ENCODE assay signal across 22 mouse cellular contexts in the genomic region with DNA sequence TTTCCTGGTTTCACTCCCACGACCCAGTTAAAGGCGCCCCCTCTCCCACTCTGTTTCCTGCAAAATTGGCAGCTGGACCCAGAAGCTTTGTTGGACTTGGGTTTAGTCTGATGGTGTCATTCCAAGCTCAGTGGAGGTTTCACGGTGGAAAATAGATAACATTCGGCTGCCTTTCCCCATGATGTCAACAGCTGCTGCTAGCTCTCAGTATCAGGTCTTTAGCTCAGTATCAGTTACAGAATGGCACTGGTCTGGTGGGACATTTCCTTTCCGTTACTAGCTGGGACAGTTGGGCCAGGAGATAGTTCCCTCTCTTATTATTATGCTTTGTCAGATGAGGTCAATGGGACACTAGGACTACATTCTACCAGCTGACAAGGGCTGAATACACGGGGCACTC. TPM values are rescaled to one million over a fixed set of nuclear protein-coding genes. Genes with fewer than 3 reads are reported as not detected.
DNase-seq lines count a peak whose midpoint lies in the region; ATAC-seq and TF ChIP-seq lines count a peak whose summit lies in the region.
"Had no signal": no experiment of that assay in that cellular context is flagged by ENCODE, and none has a peak within 500 bp of the region (broad histone marks: within the 10 kb centered on the region; RNA-seq: fewer than 3 reads in every experiment).

No protein-coding gene starts in this region.

- peak overlapping the region; percentile 53 to 57 for H3K27ac ChIP-seq in heart, embryonic 14.5 days (replicated peaks in 1 of 2; ENCODE audit: control insufficient read depth in 1 of 2, insufficient read depth in 1 of 2, low read depth in 2 of 2, low read length in 2 of 2)
- no peak overlapping the region for H3K27ac ChIP-seq in heart, postnatal 0 days (ENCODE audit: low read depth)
- H3K27ac ChIP-seq: forebrain, embryonic 10.5 days; limb, embryonic 15.5 days; lung, embryonic 15.5 days; macrophage; midbrain, embryonic 12.5 days had no signal

- H3K4me2 ChIP-seq in heart, embryonic 14.5 days (ENCODE audit: low read length), result peak overlapping the region; percentile 44
- H3K4me2 ChIP-seq in heart, postnatal 0 days (ENCODE audit: low read depth, low read length), result peak overlapping the region; percentile 44
- H3K4me2 ChIP-seq: limb, embryonic 15.5 days; lung, embryonic 15.5 days; midbrain, embryonic 12.5 days had no signal

- peak; percentile 72 for ATAC-seq in heart, embryonic 14.5 days (ENCODE audit: insufficient number of reproducible peaks, insufficient read depth, low FRiP score, low read depth)
- peak; percentile 62 for ATAC-seq in heart, postnatal 0 days (ENCODE audit: insufficient read depth, low read depth)
- ATAC-seq in megakaryocyte progenitor cell, adult 5-6 weeks (replicated peaks; ENCODE audit: poor library complexity), result peak; percentile 66
- ATAC-seq in activated CD4-positive, CD25-positive, alpha-beta regulatory T cell, adult 4 months, result no peak
- ATAC-seq: forebrain, postnatal 0 days; hindbrain, embryonic 16.5 days; intestine, embryonic 16.5 days had no signal

- no peak for TF ChIP-seq EP300 in heart, postnatal 0 days (IDR thresholded peaks at IDR 0.05; ENCODE audit: low read depth)

- no peaks in the 10 kb centered on the region for H3K36me3 ChIP-seq in heart, embryonic 14.5 days (ENCODE audit: control insufficient read depth, insufficient read depth, low read length)
- H3K36me3 ChIP-seq in heart, postnatal 0 days (replicated peaks; ENCODE audit: control insufficient read depth, insufficient read depth, low read length), result no peaks in the 10 kb centered on the region
- H3K36me3 ChIP-seq: forebrain, embryonic 10.5 days; limb, embryonic 15.5 days; lung, embryonic 15.5 days; midbrain, embryonic 12.5 days had no signal

- no peak overlapping the region for H3K9ac ChIP-seq in heart, embryonic 14.5 days (ENCODE audit: low read length)
- no peak overlapping the region for H3K9ac ChIP-seq in heart, postnatal 0 days (replicated peaks; ENCODE audit: low read depth, low read length)
- H3K9ac ChIP-seq: forebrain, postnatal 0 days; limb, embryonic 15.5 days; lung, embryonic 15.5 days; midbrain, embryonic 12.5 days had no signal

- H3K4me3 ChIP-seq in heart, embryonic 14.5 days (ENCODE audit: control insufficient read depth in 1 of 2, insufficient read depth in 1 of 2, low read depth in 1 of 2, low read length in 2 of 2), result 0 out of 4 replicates have a peak overlapping the region, but pooled peaks of 1 of the 2 experiments have one; percentile 0
- peak overlapping the region; percentile 15; the same call in 1 of the 2 replicates for H3K4me3 ChIP-seq in heart, postnatal 0 days (ENCODE audit: low read depth, low read length)
- H3K4me3 ChIP-seq: forebrain, embryonic 10.5 days; limb, embryonic 15.5 days; lung, embryonic 15.5 days; midbrain, embryonic 12.5 days had no signal

- H3K27me3 ChIP-seq in heart, embryonic 14.5 days (ENCODE audit: control insufficient read depth, insufficient read depth, low read length), result no peaks in the 10 kb centered on the region
- H3K27me3 ChIP-seq in heart, postnatal 0 days (ENCODE audit: control insufficient read depth, insufficient read depth, low read length), result no peaks in the 10 kb centered on the region
- H3K27me3 ChIP-seq: limb, embryonic 15.5 days; lung, embryonic 15.5 days; midbrain, embryonic 12.5 days had no signal

- no peak for TF ChIP-seq CTCF in heart, postnatal 0 days (IDR thresholded peaks at IDR 0.05; ENCODE audit: low read depth)

- no peaks in the 10 kb centered on the region for H3K9me3 ChIP-seq in heart, embryonic 14.5 days (ENCODE audit: control insufficient read depth, low read length)
- H3K9me3 ChIP-seq in heart, postnatal 0 days (replicated peaks; ENCODE audit: control insufficient read depth, low read length), result no peaks in the 10 kb centered on the region
- H3K9me3 ChIP-seq: forebrain, embryonic 10.5 days; limb, embryonic 15.5 days; lung, embryonic 15.5 days; midbrain, embryonic 12.5 days had no signal

- DNase-seq in heart, adult 8-10 months (ENCODE audit: low spot score), result no peak
- DNase-seq in MEL-GATA-1-ER (ENCODE audit: extremely low read depth, low read depth), result peak; percentile 40
- DNase-seq in heart, postnatal 0 days (ENCODE audit: low spot score), result peak; percentile 60
- no peak for DNase-seq in right cerebral cortex, adult 2 months (ENCODE audit: low spot score in 2 of 2)
- DNase-seq: adrenal gland, postnatal 36 days; cerebellum, adult 11-12 months; cerebellum, postnatal 14 days; embryo, embryonic 11 days; forebrain, postnatal 0 days; kidney, postnatal 4 days; thymus, postnatal 25 days had no signal

- H3K4me1 ChIP-seq in heart, embryonic 14.5 days (ENCODE audit: control insufficient read depth in 2 of 2, insufficient read depth in 2 of 2, low read length in 2 of 2), result peaks cover 6 to 11% of the 10 kb centered on the region in 2 experiments; a peak in 3 of 4 replicates
- H3K4me1 ChIP-seq in heart, postnatal 0 days (ENCODE audit: control insufficient read depth, insufficient read depth), result no peaks in the 10 kb centered on the region
- H3K4me1 ChIP-seq: forebrain, embryonic 10.5 days; limb, embryonic 15.5 days; lung, embryonic 15.5 days; midbrain, embryonic 12.5 days had no signal

- whole genome bisulfite sequencing in heart, embryonic 14.5 days, result 13% methylated on average over 6 of the region's 6 CpGs
- WGBS in heart, postnatal 0 days, result 18% methylated on average over 6 of the region's 6 CpGs

RNA-seq across cellular contexts. Expression of a gene that starts 23.9 kb away (rescaled TPM):
- 2.5 and 2.6 TPM in 2 replicates for polyA plus RNA-seq in heart, embryonic 14.5 days (2014; fragmentation: Nextera tagmentation; extraction: Ambion mirVana)
- under 1 TPM; 0.27 to 0.72 (median 0.51) TPM for total RNA-seq in heart, adult 8-10 months (2022)
- total RNA-seq in heart, postnatal 0 days (2014; rRNA removed; ENCODE audit: low replicate concordance), result 1.8 and 4.4 TPM in 2 replicates
- 0.90 and 1.1 TPM in 2 replicates for polyA plus RNA-seq in heart, postnatal 0 days (2015; fragmentation: Nextera tagmentation; extraction: Ambion mirVana)
- total RNA-seq in megakaryocyte progenitor cell, adult 5-6 weeks (2015), result not detected in 2 replicates
- total RNA-seq in megakaryocyte progenitor cell, adult 5-6 weeks (2017), result not detected in 2 replicates
- not detected for polyA plus RNA-seq in activated CD4-positive, CD25-positive, alpha-beta regulatory T cell, adult 4 months (2017; shearing (Covaris generic))
- total RNA-seq: hematopoietic stem cell, adult 5-6 weeks had no signal
- polyA plus RNA-seq: macrophage had no signal

RNA-seq across cellular contexts. Expression of a gene that starts 52.9 kb away (rescaled TPM):
- 247 and 250 TPM in 2 replicates for polyA plus RNA-seq in heart, embryonic 14.5 days (2014; fragmentation: Nextera tagmentation; extraction: Ambion mirVana)
- 100 to 1,000 TPM; 234 to 269 (median 250) TPM for total RNA-seq in heart, adult 8-10 months (2022)
- 231 and 353 TPM in 2 replicates for total RNA-seq in heart, postnatal 0 days (2014; rRNA removed; ENCODE audit: low replicate concordance)
- 305 and 324 TPM in 2 replicates for polyA plus RNA-seq in heart, postnatal 0 days (2015; fragmentation: Nextera tagmentation; extraction: Ambion mirVana)
- 231 and 253 TPM in 2 replicates for total RNA-seq in megakaryocyte progenitor cell, adult 5-6 weeks (2015)
- 239 and 266 TPM in 2 replicates for total RNA-seq in megakaryocyte progenitor cell, adult 5-6 weeks (2017)
- polyA plus RNA-seq in activated CD4-positive, CD25-positive, alpha-beta regulatory T cell, adult 4 months (2017; shearing (Covaris generic)), result 100 to 1,000 TPM; 150 TPM

Comparison
In these comparisons a context has a peak if more than half of its experiments do, and no peak if none do; other contexts are left out.
1. DNase-seq: peak in MEL-GATA-1-ER (single experiment) and heart, postnatal 0 days (single experiment); none in heart, adult 8-10 months (single experiment) and right cerebral cortex, adult 2 months (0 of 2).